Mouse (Mus musculus): Measurements from ENCODE around the gene Zhx3. TPM values are rescaled to one million over a fixed set of nuclear protein-coding genes. Genes with fewer than 3 reads are reported as not detected.

Zhx3 gene
- polyA plus RNA-seq, 1 experiment from 2014 or later: 14.5 TPM

DNA sequence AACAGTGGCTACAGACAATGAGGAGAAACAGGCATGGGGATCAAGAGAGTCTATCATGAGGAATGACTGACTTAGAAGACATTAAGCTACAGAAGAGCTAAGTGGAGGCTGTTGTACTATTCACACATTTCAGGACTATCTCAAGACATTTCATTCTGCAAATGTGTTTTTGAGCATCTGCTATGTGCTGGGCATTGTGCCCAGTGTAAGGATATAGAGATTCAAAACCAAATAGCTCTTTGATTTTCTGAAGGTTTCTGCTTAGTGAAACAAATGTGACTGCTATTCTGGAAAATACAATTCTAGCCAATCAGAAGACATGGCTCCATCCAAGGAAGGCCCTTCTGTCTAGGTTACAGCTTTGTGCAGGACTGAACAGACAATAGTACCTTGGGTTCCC lies 18.1 kb downstream of the Zhx3 start:
- no peaks in the 10 kb centered on the region for H3K4me1 ChIP-seq
- no peak overlapping the region for H3K27ac ChIP-seq
- H3K9me3 ChIP-seq (replicated peaks): no peaks in the 10 kb centered on the region
- H3K4me2 ChIP-seq: no peak overlapping the region
- no peaks in the 10 kb centered on the region for H3K27me3 ChIP-seq
- H3K36me3 ChIP-seq: no peaks in the 10 kb centered on the region
- ATAC-seq (replicated peaks; ENCODE audit: low FRiP score): no peak
- H3K9ac ChIP-seq: no peak overlapping the region
- H3K4me3 ChIP-seq (replicated peaks): no peak overlapping the region

DNA sequence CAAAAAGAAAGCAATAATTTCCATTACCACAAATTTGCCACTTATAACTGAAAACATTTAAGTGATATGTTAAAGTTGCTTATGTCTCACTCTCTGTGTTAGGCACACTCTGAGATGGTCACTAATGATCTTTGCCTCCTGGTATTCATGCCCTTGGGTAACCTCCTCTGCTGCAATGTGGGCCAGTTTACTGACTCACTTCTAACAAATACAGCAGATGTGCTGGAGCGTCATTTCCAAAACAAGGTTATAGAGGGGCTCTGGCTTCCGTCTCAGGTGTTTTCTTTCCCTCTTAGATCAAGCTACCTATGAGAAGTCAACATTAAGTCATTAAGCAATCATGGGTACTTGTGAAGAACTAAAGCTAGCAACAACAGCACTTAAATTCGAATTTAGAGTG lies 22.4 kb downstream of the Zhx3 start:
- H3K27ac ChIP-seq: no peak overlapping the region
- no peak for ATAC-seq (replicated peaks; ENCODE audit: low FRiP score)
- H3K9me3 ChIP-seq (replicated peaks): no peaks in the 10 kb centered on the region
- H3K36me3 ChIP-seq: no peaks in the 10 kb centered on the region
- H3K9ac ChIP-seq: no peak overlapping the region
- H3K4me2 ChIP-seq: no peak overlapping the region
- H3K4me1 ChIP-seq: no peaks in the 10 kb centered on the region
- WGBS: 78% methylated on average over 3 of the region's 3 CpGs
- H3K27me3 ChIP-seq: no peaks in the 10 kb centered on the region
- no peak overlapping the region for H3K4me3 ChIP-seq (replicated peaks)

DNA sequence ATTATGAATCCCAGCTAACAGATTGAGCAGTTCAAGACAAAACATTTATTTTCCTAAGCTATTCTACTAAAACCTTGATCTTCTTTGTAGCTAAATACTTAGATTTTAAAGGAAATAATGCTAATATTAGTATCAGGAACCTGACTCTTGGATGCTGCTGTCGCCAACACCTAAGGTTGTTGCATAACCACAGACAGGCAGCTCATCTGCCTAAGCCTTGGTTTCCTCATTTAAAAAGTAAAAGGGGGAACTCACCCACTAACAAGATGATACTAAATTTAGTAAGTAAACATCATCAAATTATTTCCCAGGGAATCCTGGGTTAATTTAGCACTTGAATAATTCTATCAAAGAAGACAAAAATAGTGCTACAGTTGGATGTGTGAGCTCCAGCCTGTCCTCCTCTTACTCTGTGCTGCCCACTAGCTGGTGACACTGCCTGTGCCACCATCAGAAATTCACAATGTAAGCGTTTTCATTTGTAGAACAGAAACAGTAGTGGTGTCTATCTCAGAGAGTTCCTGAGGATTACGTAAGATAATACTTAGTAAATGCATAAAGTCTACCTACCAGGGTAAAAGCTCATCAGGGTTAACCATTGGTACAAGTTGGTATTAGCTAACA lies 23.1 kb downstream of the Zhx3 start:
- H3K4me3 ChIP-seq (replicated peaks): no peak overlapping the region
- WGBS: 86% methylated on average over 3 of the region's 3 CpGs
- H3K4me1 ChIP-seq: no peaks in the 10 kb centered on the region
- no peaks in the 10 kb centered on the region for H3K36me3 ChIP-seq
- H3K27me3 ChIP-seq: no peaks in the 10 kb centered on the region
- no peak for ATAC-seq (replicated peaks; ENCODE audit: low FRiP score)
- no peak overlapping the region for H3K9ac ChIP-seq
- H3K4me2 ChIP-seq: no peak overlapping the region
- H3K27ac ChIP-seq: no peak overlapping the region
- H3K9me3 ChIP-seq (replicated peaks): no peaks in the 10 kb centered on the region

DNA sequence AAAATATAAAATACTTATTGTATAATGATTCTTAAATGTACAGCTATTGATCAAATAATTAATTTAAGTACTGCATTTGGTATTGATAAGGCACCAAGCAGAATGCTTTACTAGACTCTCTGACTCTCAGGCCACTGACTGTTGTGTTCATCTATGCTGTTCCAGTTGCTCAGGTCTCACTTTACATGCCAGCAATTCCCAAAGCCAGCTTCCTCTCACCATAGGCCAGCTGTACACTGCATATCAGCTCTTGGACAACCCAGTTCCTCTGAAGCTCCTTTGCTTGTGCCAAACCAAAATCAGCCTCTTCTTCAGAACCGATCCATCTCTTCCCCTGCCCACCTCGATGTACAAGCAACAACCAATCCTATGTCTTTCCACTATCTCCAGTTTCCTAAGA lies 24.6 kb downstream of the Zhx3 start:
- Histone ChIP-seq H3K9me3 (replicated peaks) (no peaks in the 10 kb centered on the region), H3K27me3 (no peaks in the 10 kb centered on the region), H3K27ac (no peak overlapping the region), H3K36me3 (no peaks in the 10 kb centered on the region), H3K4me3 (replicated peaks) (no peak overlapping the region), H3K4me2 (no peak overlapping the region), H3K9ac (no peak overlapping the region), H3K4me1 (no peaks in the 10 kb centered on the region)
- WGBS: 86% methylated on average over 2 of the region's 2 CpGs
- no peak for ATAC-seq (replicated peaks; ENCODE audit: low FRiP score)

DNA sequence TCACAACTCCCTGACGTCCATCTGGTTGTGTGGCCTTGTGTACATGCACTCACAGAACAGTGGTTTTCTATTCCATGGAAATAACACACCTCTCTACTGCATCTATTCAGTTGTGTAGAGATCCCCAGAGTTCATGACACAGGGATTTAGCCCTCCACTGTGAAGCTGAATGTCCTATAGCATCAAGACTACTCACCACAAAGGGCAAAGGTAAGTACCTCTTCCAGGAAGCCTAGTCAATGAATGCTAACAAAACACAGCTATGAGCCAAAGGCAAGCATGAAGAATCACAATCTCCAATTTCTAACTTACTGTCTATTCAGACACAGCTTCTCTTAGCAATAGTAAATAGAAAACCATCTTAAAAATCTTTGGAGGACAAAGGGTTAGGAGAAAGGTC lies 25.1 kb downstream of the Zhx3 start:
- ATAC-seq (replicated peaks; ENCODE audit: low FRiP score): no peak
- Histone ChIP-seq H3K27ac (no peak overlapping the region), H3K4me1 (no peaks in the 10 kb centered on the region), H3K4me2 (no peak overlapping the region), H3K9ac (no peak overlapping the region), H3K9me3 (replicated peaks) (no peaks in the 10 kb centered on the region), H3K4me3 (replicated peaks) (no peak overlapping the region), H3K36me3 (no peaks in the 10 kb centered on the region), H3K27me3 (no peaks in the 10 kb centered on the region)
- 79% methylated on average over 1 of the region's 1 CpGs for WGBS

DNA sequence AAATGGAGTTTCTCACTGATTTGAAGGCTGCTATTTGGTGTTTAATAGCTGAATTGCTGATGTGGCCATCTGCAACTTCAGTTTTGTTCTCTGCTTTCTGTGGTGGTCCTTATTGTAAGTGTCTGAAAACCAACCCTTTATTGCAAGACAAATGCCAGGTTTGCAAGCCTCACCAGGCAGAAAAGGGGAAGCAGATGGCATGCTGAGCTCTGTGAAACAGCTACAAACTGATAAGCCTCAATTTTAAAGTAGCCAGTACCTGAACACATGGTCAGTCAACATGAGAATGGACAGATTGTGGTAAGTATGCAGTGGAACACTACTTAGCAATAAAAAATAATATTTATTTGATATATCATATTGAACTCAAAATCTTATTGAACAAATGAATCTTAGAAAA lies 32.0 kb downstream of the Zhx3 start:
- no peak for ATAC-seq (replicated peaks; ENCODE audit: low FRiP score)
- no peak overlapping the region for H3K27ac ChIP-seq
- no peak overlapping the region for H3K9ac ChIP-seq
- H3K9me3 ChIP-seq (replicated peaks): no peaks in the 10 kb centered on the region
- no peaks in the 10 kb centered on the region for H3K27me3 ChIP-seq
- H3K4me1 ChIP-seq: no peaks in the 10 kb centered on the region
- H3K4me2 ChIP-seq: no peak overlapping the region
- no peak overlapping the region for H3K4me3 ChIP-seq (replicated peaks)
- no peaks in the 10 kb centered on the region for H3K36me3 ChIP-seq

DNA sequence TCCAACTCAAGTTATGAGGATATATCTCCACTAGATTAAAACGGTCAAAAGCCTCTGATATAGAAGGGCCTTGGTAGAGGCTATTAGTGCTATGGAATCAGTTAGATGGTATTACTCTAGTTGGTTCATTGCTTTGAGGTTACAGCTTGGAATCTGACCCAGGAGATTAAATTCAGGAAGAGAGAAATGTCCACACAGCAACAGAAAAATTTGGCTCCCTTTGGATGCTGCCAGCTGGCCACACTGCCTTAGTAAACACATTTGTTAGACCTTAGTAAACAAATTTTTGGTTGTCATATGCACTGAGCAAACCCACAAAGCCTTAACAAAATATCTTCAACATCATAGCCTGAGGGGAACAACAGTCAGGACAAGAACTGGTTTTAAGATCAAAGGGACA lies 62.0 kb downstream of the Zhx3 start:
- Histone ChIP-seq H3K4me3 (replicated peaks) (no peak overlapping the region), H3K27ac (no peak overlapping the region), H3K9ac (no peak overlapping the region), H3K4me2 (no peak overlapping the region), H3K36me3 (peaks cover 7% of the 10 kb centered on the region; the same call in 1 of the 2 replicates), H3K4me1 (peaks cover 10% of the 10 kb centered on the region; the same call in 1 of the 2 replicates), H3K9me3 (replicated peaks) (no peaks in the 10 kb centered on the region), H3K27me3 (no peaks in the 10 kb centered on the region)
- 67% methylated on average over 1 of the region's 1 CpGs for WGBS
- no peak for ATAC-seq (replicated peaks; ENCODE audit: low FRiP score)

DNA sequence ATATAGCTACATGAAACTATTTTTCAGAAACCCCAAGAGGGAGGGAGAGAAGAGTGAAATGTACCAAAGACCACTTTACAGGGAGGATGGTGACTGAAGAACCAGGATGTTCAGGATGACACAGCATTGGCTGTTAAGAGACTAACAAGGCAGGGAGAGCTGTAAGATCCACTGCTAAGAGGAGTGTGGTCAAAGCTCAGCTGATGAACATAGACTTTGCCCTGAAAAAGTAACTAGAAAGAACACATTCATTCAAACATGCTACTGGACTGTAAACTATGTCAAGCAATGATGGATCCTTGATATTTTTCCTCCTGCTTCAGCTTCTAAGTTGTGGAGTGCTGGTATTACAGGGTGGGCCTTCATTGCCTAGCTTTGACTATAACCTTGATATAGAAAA lies 62.4 kb downstream of the Zhx3 start:
- Histone ChIP-seq H3K9ac (no peak overlapping the region), H3K4me2 (no peak overlapping the region), H3K4me1 (peaks cover 11% of the 10 kb centered on the region; the same call in 1 of the 2 replicates), H3K27ac (no peak overlapping the region), H3K4me3 (replicated peaks) (no peak overlapping the region), H3K9me3 (replicated peaks) (no peaks in the 10 kb centered on the region), H3K27me3 (no peaks in the 10 kb centered on the region), H3K36me3 (peaks cover 3% of the 10 kb centered on the region; the same call in 1 of the 2 replicates)
- ATAC-seq (replicated peaks; ENCODE audit: low FRiP score): no peak

DNA sequence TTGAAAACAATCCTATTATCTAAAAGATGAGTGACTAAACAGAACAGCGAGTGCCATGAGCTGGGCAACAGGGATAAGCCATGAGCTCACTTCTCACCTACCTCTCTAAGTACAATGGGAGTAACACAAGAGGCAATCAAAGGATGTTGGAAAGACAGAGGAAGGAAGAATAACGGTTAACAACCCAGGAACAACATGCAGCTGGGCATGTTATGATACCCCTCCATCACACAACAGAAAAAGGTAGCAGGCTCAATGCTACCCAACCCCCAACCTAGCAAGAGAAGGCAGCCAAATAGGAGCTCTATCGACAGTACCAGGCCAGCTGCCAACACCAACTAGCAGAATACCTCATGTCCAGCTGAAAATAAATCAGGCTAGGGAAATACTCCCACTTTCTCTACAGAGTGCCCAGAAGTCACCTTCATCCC lies 66.7 kb downstream of the Zhx3 start:
- H3K9me3 ChIP-seq (replicated peaks): no peaks in the 10 kb centered on the region
- H3K9ac ChIP-seq: no peak overlapping the region
- H3K4me2 ChIP-seq: no peak overlapping the region
- WGBS: 25% methylated on average over 3 of the region's 3 CpGs
- H3K27ac ChIP-seq: no peak overlapping the region
- peaks cover 19% of the 10 kb centered on the region for H3K4me1 ChIP-seq
- H3K36me3 ChIP-seq: no peaks in the 10 kb centered on the region
- no peaks in the 10 kb centered on the region for H3K27me3 ChIP-seq
- no peak for ATAC-seq (replicated peaks; ENCODE audit: low FRiP score)
- H3K4me3 ChIP-seq (replicated peaks): no peak overlapping the region

DNA sequence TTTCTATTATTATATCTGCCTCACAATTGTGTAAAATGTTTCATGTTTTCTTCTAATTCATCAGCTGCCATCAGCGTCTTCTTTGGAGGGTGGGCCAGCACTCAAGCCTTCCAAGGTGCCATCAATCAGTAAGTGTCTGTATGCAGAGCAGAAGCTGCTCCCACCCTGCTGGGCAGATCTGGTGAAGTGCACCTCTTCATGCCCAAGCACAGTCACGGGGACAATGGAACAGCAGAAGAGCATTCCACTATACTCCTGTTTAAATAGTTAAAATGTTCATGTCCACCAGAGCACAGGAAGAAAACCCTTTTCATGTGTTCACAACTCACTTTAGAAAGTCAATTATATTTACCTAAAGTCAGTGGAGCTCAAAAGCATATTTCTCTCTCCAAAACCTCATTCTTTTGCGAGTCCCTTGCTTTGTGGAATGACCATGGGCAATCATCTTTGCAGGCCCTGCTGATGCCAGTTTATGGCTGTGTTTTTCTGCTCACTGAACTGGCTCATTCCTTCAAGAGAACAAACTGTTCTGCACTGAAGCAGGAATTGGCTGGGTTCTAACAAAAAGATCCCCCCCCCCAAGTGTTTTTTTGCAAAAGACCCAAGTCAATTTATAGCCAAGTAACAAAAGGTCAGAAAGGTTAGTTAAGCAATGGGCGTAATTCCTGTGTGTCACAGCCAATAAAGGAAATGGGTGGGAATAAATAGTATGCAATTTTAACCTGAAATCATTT lies 67.8 kb downstream of the Zhx3 start:
- WGBS: 28% methylated on average over 4 of the region's 4 CpGs

DNA sequence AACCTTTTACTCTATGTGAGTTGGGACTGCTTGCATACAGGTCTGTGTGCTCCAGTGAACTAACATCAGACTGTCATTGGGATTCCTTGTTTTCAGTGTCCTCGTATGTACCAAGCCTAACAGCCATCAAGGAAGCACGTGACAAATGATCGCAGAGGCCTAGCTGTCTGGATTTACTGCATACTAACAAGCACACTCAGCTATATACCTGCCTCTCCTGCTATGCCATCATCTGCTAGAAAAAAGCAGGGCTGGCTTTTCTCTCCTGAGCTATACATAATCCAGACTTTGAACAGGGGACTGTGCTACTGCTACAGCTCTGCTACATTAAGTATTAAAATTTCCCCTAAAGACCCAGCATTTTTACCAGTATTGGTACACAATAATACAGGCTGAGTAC lies 70.5 kb downstream of the Zhx3 start:
- H3K27ac ChIP-seq: no peak overlapping the region
- no peaks in the 10 kb centered on the region for H3K27me3 ChIP-seq
- H3K4me1 ChIP-seq: peaks cover 15% of the 10 kb centered on the region
- H3K9me3 ChIP-seq (replicated peaks): no peaks in the 10 kb centered on the region
- no peaks in the 10 kb centered on the region for H3K36me3 ChIP-seq
- no peak for ATAC-seq (replicated peaks; ENCODE audit: low FRiP score)
- WGBS: 72% methylated on average over 3 of the region's 3 CpGs
- no peak overlapping the region for H3K4me2 ChIP-seq
- no peak overlapping the region for H3K9ac ChIP-seq
- no peak overlapping the region for H3K4me3 ChIP-seq (replicated peaks)

More for the DNA sequence above, 67.8 kb downstream of the Zhx3 start:
- Histone ChIP-seq H3K9me3 (replicated peaks) (no peaks in the 10 kb centered on the region), H3K4me1 (peaks cover 16% of the 10 kb centered on the region), H3K9ac (no peak overlapping the region), H3K4me3 (replicated peaks) (no peak overlapping the region), H3K27me3 (no peaks in the 10 kb centered on the region), H3K4me2 (no peak overlapping the region), H3K36me3 (no peaks in the 10 kb centered on the region), H3K27ac (peak overlapping the region; percentile 49)
- no peak for ATAC-seq (replicated peaks; ENCODE audit: low FRiP score)

DNA sequence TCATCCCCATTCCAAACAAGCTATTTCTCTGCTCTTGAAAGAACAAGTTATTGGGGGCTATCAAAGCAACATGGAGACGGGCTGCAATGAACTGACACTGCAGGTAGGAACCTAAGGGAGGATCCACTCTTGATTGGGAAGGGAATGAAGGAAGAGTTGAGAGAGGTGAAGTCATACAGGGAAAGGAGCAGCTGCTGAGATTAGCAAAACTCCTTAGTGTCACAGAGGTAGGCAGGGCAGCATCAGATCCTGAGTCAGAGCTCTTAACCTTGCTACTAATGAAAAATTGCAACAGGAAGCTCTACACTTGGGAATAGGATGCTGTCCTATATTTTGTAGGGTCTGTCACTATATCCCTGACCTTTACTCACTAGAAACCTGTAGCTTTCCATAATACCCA lies 71.8 kb downstream of the Zhx3 start:
- peaks cover 10% of the 10 kb centered on the region for H3K4me1 ChIP-seq
- ATAC-seq (replicated peaks; ENCODE audit: low FRiP score): no peak
- no peak overlapping the region for H3K27ac ChIP-seq
- H3K36me3 ChIP-seq: no peaks in the 10 kb centered on the region
- 92% methylated on average over 1 of the region's 1 CpGs for WGBS
- no peaks in the 10 kb centered on the region for H3K27me3 ChIP-seq
- H3K4me2 ChIP-seq: no peak overlapping the region
- no peaks in the 10 kb centered on the region for H3K9me3 ChIP-seq (replicated peaks)
- H3K9ac ChIP-seq: no peak overlapping the region
- H3K4me3 ChIP-seq (replicated peaks): no peak overlapping the region

DNA sequence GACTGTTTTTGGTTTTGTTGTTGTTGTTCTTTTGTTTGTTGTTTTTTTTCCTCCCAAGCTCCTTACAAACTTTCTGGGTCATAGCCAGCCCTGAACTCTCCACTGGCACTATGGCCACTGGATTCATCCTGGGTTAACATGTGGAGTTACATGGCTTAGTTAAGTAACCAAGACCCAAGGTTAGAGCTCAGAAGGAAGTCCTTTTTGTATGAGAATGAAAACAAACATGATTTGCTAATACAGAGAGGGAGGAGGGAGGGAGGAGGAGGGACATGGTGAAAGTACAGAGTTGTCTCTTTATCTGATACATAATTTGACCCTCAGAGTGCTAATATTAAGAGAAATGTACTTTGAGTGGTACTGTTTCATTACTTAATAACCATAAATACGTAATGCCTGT lies 74.6 kb downstream of the Zhx3 start:
- ATAC-seq (replicated peaks; ENCODE audit: low FRiP score): no peak
- H3K9ac ChIP-seq: no peak overlapping the region
- H3K27me3 ChIP-seq: no peaks in the 10 kb centered on the region
- H3K36me3 ChIP-seq: no peaks in the 10 kb centered on the region
- H3K9me3 ChIP-seq (replicated peaks): no peaks in the 10 kb centered on the region
- H3K27ac ChIP-seq: no peak overlapping the region
- WGBS: 91% methylated on average over 1 of the region's 1 CpGs
- no peaks in the 10 kb centered on the region for H3K4me1 ChIP-seq
- no peak overlapping the region for H3K4me3 ChIP-seq (replicated peaks)
- H3K4me2 ChIP-seq: no peak overlapping the region

All from kidney, embryonic 15.5 days (tissue).